Mouse (Mus musculus) hindbrain, embryonic 11.5 days (tissue): Measurements from ENCODE around the gene Itpr3. TPM values are rescaled to one million over a fixed set of nuclear protein-coding genes. Genes with fewer than 3 reads are reported as not detected.

Source experiments
- ATAC-seq: fragments of 200-750 bp; cut with Nextera tagmentation; 2 replicates; pipeline ENCODE4 v1.8.0; 2017; ENCODE audit warnings: mild to moderate bottlenecking, moderate TSS enrichment, moderate library complexity; ENCODE audit not compliant: low FRiP score
- DNase-seq: peaks from one replicate; pipeline ENCODE4 v3.0.0-alpha.2; 2015; ENCODE audit warnings: low spot score
- H3K27ac ChIP-seq: fragments of 300-500 bp; sonication (generic); 2 replicates; pipeline ENCODE4 v1.5.1; 2014; ENCODE audit warnings: mild to moderate bottlenecking, low read depth, low read length
- H3K27me3 ChIP-seq: fragments of 300-500 bp; sonication (generic); 2 replicates; pipeline ENCODE4 v1.6.1; 2014; ENCODE audit warnings: mild to moderate bottlenecking, low read length, moderate library complexity, mixed read lengths; ENCODE audit not compliant: control insufficient read depth, insufficient read depth
- H3K36me3 ChIP-seq: fragments of 300-500 bp; sonication (generic); 2 replicates; pipeline ENCODE4 v1.6.1; 2014; ENCODE audit warnings: mild to moderate bottlenecking, low read length, moderate library complexity, mixed read lengths; ENCODE audit not compliant: control insufficient read depth, insufficient read depth
- H3K4me1 ChIP-seq: fragments of 300-500 bp; sonication (generic); replicated peaks from 2 replicates; pipeline ENCODE4 v1.6.1; 2014; ENCODE audit warnings: low read length, mixed read lengths; ENCODE audit not compliant: control insufficient read depth, insufficient read depth
- H3K4me2 ChIP-seq: fragments of 300-500 bp; sonication (generic); replicated peaks from 2 replicates; pipeline ENCODE4 v1.6.1; 2014; ENCODE audit warnings: mild to moderate bottlenecking, low read depth, low read length
- H3K4me3 ChIP-seq: fragments of 300-500 bp; sonication (generic); 2 replicates; pipeline ENCODE4 v1.5.1; 2014; ENCODE audit warnings: low read depth, low read length
- H3K9ac ChIP-seq: fragments of 300-500 bp; sonication (generic); 2 replicates; pipeline ENCODE4 v1.6.1; 2014; ENCODE audit warnings: low read depth, low read length
- H3K9me3 ChIP-seq: fragments of 300-500 bp; sonication (generic); 2 replicates; pipeline ENCODE4 v1.6.1; 2016; ENCODE audit warnings: low read length; ENCODE audit not compliant: control insufficient read depth
- WGBS: fragments of 180-500 bp; shearing (Covaris S2); extraction: QIAGEN DNeasy Blood & Tissue Kit; methylation state at CpG from one replicate; pipeline ENCODE4 v1.1.7; 2014; 5-methylcytosine and 5-hydroxymethylcytosine counted together
- polyA plus RNA-seq: library from polyadenylated mRNA; unstranded; fragments of >200 nt; fragmentation: Nextera tagmentation; extraction: Ambion mirVana; gene quantifications from 2 replicates; pipeline ENCODE4 v1.2.1, GENCODE M21; 2014

Gene Itpr3
- polyA plus RNA-seq, 1 experiment from 2014 or later: 1.3 TPM

DNA sequence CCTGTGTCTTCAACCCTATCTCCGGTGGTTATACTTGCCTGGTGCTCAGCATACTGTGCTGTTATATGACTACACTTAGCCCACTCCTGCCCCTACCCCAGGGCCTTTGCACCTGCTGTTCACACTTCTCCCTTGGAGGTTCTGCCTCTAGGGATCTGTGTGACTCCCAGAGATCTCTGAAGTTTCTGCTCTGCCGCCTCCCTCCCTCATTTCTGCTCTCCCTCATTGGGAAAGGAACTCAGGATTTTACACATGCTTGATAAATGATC is 15.4 kb upstream of the Itpr3 start:
- Histone ChIP-seq H3K4me1 (peaks cover 8% of the 10 kb centered on the region), H3K27ac (no peak overlapping the region), H3K4me3 (no peak overlapping the region), H3K36me3 (no peaks in the 10 kb centered on the region), H3K9me3 (no peaks in the 10 kb centered on the region), H3K9ac (no peak overlapping the region), H3K4me2 (no peak overlapping the region), H3K27me3 (no peaks in the 10 kb centered on the region)
- no peak for DNase-seq
- WGBS: 97% methylated on average over 2 of the region's 2 CpGs
- ATAC-seq: no peak

DNA sequence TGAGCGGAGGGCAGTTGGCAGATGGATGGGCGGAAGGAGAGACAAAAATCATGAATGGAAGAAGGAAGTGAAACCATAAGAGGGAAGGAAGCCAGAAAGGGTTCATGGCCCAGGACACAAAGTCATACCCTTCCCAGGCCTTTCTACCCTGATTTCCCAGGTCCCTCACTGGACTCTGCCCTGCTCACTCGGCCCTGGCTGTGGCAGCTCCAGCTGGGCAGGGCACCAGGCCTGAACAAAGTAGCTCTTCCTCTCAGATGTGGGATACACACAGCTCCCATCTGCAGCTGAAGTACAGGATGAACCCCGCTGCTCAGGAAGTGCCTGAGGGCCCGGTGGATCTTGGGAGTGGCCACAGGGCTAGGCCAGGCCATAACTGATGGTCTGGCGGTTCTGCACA is 14.3 kb upstream of the Itpr3 start:
- Histone ChIP-seq H3K27ac (no peak overlapping the region), H3K9me3 (no peaks in the 10 kb centered on the region), H3K4me3 (no peak overlapping the region), H3K4me1 (peaks cover 8% of the 10 kb centered on the region), H3K36me3 (no peaks in the 10 kb centered on the region), H3K4me2 (no peak overlapping the region), H3K27me3 (no peaks in the 10 kb centered on the region), H3K9ac (no peak overlapping the region)
- ATAC-seq: no peak
- DNase-seq: no peak
- 68% methylated on average over 6 of the region's 6 CpGs for WGBS

DNA sequence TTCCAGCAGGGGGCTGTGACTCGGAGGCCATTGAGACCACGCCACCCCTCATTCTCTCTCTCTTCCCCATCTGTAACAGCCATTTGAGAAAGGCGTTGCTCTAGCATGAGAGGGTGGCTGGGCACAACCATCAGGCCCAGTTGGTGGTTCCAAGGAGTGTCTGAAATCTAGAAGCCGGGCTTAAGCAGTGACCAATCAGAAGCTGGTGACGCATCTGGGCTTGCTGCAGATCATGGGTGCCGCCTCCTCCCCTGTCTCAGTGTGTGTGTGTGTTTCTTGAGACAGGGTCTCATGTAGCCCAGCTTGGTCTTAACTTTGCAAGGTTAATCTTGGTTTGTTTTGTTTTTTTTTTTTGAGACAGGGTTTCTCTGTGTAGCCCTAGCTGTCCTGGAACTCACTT is 11.9 kb upstream of the Itpr3 start:
- DNase-seq (no peak), ATAC-seq (no peak)
- no peaks in the 10 kb centered on the region for H3K36me3 ChIP-seq
- no peak overlapping the region for H3K4me3 ChIP-seq
- no peak overlapping the region for H3K9ac ChIP-seq
- no peaks in the 10 kb centered on the region for H3K9me3 ChIP-seq
- peaks cover 6% of the 10 kb centered on the region for H3K4me1 ChIP-seq
- no peaks in the 10 kb centered on the region for H3K27me3 ChIP-seq
- no peak overlapping the region for H3K27ac ChIP-seq
- WGBS: 88% methylated on average over 6 of the region's 6 CpGs
- H3K4me2 ChIP-seq: no peak overlapping the region

DNA sequence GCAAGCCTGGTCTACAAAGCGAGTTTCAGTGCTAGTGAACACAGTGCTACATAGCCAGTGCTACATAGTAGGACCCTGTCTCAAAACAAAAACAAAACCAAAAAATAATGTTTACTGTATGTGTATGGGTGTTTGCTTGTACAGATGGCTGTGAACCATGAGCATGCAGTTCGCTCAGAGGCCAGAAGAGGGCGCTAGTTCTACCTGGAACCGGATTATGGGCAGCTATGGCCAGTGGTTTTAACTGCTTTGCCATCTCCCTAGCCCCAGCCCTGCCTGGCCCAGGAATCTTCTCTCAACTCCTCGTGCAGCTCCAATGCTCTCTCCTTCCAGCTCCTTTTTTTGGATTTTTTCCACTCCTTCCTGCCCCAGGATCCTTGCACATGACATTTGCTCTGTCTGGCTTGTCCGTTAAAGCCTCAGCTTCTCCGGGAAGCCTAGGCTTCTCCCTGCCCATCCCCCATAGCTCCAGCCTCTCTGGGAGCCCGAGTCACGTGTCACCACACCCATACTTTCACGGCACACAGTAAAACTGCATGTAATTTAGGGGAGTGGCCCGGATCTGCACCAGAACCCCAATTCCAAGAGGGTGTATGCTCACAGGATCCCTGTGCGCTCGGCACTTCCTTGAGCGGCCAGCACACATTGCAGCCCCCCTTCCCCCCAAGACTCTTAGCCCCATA is 9.2 kb upstream of the Itpr3 start:
- no peaks in the 10 kb centered on the region for H3K9me3 ChIP-seq
- no peaks in the 10 kb centered on the region for H3K36me3 ChIP-seq
- WGBS: 81% methylated on average over 14 of the region's 14 CpGs
- no peak overlapping the region for H3K4me2 ChIP-seq
- H3K9ac ChIP-seq: no peak overlapping the region
- no peaks in the 10 kb centered on the region for H3K27me3 ChIP-seq
- H3K4me3 ChIP-seq: no peak overlapping the region
- H3K27ac ChIP-seq: no peak overlapping the region
- no peaks in the 10 kb centered on the region for H3K4me1 ChIP-seq
- no peak for DNase-seq
- ATAC-seq: no peak

DNA sequence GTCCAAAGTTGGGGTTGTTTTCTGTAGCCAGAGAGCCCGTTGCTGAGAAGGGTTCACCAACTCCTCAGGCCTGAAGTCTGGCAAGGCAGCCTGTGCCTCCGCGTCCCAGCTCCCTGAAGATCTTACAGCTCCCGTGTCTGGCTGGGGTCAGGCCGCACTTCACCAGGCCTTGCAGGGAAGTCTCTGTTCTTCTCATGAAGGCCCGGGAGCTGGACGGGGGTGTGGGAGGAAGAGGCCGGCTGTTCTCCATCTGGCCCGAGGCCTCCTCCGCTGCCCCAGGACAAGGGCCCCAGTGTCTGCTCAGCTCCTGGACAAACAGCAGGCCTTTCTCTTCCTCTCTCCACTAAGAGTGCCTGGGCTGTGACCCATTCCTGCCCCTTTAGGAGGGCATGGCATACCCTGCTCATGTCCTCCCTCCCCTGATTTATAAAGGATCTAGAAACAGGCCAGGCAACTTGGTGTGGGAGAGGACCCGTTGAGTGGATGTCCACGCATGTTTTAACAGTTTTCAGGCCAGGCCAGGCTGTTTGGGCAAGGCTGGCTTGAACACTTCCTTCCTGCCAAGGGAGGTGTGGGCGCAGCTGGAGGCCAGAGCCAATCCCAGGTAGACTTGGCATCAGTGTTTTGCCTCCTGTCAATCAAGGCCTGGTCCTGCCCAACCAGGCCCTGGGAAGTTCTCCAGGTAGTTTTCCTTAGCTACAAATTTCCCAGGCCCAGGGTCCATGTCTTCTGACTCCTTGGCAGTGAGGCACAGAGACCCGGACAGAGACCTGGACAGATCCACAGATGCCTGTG is 8.5 kb upstream of the Itpr3 start:
- H3K4me2 ChIP-seq: no peak overlapping the region
- WGBS: 68% methylated on average over 14 of the region's 14 CpGs
- H3K4me1 ChIP-seq: no peaks in the 10 kb centered on the region
- ATAC-seq: no peak
- no peak overlapping the region for H3K27ac ChIP-seq
- H3K27me3 ChIP-seq: no peaks in the 10 kb centered on the region
- no peaks in the 10 kb centered on the region for H3K9me3 ChIP-seq
- H3K4me3 ChIP-seq: no peak overlapping the region
- H3K9ac ChIP-seq: no peak overlapping the region
- no peak for DNase-seq
- H3K36me3 ChIP-seq: no peaks in the 10 kb centered on the region

DNA sequence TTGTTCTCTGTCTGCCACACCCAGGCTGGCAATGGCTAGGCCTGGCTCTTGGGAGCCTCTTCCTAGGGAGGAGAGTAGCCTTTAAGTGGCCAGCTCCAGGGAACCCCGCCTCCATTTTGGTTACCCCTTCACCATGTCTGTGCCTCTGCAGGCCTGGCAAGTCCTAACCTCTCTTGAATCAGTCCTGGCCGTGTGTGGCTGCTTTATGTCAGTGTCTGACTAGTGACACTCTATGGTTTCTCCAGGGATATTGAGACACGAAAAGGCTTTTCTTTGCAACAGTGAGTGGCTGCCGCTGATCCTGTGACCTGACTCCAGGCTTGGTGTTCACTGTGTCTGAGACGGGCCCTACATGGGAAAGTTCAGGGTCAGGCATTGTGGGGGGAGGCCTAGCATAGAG is 6.3 kb upstream of the Itpr3 start:
- no peak for ATAC-seq
- H3K9ac ChIP-seq: no peak overlapping the region

DNA sequence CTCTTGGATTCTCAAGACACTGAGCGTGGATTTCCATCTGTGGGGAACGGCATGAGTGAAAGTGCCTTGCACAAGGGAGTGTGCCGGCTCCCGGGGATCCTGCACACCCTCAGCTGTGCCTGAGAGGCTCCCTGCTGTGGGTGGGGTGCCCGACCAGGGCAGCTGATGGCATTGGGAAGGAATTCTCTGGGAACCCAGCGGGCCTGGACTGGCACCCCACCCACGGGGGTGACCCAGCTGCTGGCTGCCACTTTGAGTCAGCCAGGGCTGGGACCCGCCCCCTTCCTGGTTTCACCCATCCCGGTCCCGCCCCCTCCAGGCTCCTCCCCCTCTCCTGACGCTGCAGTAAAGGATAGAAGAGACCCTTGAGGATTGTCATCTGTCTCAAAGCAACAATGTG is 5.6 kb upstream of the Itpr3 start:
- Histone ChIP-seq H3K4me2 (no peak overlapping the region), H3K27me3 (peaks cover 6% of the 10 kb centered on the region), H3K27ac (no peak overlapping the region), H3K36me3 (no peaks in the 10 kb centered on the region), H3K9ac (no peak overlapping the region), H3K4me1 (no peaks in the 10 kb centered on the region), H3K9me3 (no peaks in the 10 kb centered on the region), H3K4me3 (no peak overlapping the region)
- DNase-seq: no peak
- WGBS: 44% methylated on average over 11 of the region's 11 CpGs
- no peak for ATAC-seq

More for the DNA sequence above, 6.3 kb upstream of the Itpr3 start:
- no peak overlapping the region for H3K27ac ChIP-seq
- H3K4me3 ChIP-seq: no peak overlapping the region
- no peaks in the 10 kb centered on the region for H3K9me3 ChIP-seq
- H3K27me3 ChIP-seq: no peaks in the 10 kb centered on the region
- H3K4me2 ChIP-seq: no peak overlapping the region
- H3K36me3 ChIP-seq: no peaks in the 10 kb centered on the region
- WGBS: 68% methylated on average over 5 of the region's 5 CpGs
- no peaks in the 10 kb centered on the region for H3K4me1 ChIP-seq
- DNase-seq: no peak

DNA sequence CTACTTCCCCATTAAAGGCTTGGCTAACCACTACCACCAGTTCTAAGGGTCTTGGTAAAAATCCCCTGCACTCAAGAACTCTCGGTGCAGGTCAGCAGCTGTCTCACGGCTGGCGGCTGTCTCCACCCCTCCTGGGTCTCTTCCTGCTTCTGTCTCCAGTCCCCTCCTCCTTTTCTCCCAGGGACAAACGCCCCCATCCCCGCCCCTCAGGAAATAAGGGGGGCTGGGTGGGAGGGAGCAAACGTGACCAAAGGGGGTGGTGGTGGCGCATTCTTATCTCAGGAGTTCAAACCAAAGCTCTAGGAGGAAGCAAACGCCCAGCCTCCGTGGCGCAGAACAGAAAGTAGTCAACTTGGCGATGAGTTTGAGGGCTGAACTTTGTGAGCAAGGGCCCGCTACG is 934 bp upstream of the Itpr3 start:
- Histone ChIP-seq H3K4me3 (0 out of 2 replicates have a peak overlapping the region, but pooled peaks have one; percentile 6), H3K27ac (no peak overlapping the region), H3K4me1 (no peaks in the 10 kb centered on the region; the same call in 1 of the 2 replicates), H3K27me3 (peaks cover 32% of the 10 kb centered on the region), H3K9me3 (no peaks in the 10 kb centered on the region), H3K9ac (no peak overlapping the region), H3K4me2 (peak overlapping the region; percentile 83), H3K36me3 (no peaks in the 10 kb centered on the region)
- WGBS: under 1% methylated on average over 13 of the region's 13 CpGs
- ATAC-seq: no peak
- DNase-seq: peak; percentile 65

DNA sequence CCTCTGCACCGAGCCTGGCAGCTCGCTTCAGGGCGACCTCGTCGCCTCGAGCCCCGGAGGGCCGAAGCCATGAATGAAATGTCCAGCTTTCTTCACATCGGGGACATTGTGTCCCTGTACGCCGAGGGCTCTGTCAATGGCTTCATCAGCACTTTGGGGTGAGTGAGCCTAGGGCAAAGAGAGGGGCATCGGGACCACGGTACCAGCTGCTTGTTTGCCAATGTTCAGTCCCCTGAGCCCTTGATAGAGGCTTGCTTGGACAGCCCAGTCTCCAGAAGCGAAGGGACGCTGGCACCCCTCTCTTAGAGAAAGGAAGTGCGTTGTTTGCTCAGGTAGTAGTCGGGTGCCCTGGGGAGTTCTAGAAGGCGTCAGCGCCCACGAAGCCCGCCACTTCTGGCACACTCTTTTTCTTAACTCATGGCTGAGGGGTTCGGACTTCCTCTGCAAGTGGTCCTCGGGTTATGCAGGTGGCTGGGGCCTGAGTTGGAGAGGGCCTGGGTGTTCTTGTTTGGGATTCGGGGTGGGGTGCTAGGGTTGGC is 482 bp downstream of the Itpr3 start:
- H3K9me3 ChIP-seq: no peaks in the 10 kb centered on the region
- H3K36me3 ChIP-seq: no peaks in the 10 kb centered on the region
- H3K27ac ChIP-seq: no peak overlapping the region
- H3K9ac ChIP-seq: peak overlapping the region; percentile 49; the same call in 1 of the 2 replicates
- DNase-seq (no peak), ATAC-seq (no peak)
- 3% methylated on average over 24 of the region's 24 CpGs for WGBS
- H3K4me3 ChIP-seq: peak overlapping the region; percentile 44
- no peaks in the 10 kb centered on the region; the same call in 1 of the 2 replicates for H3K4me1 ChIP-seq
- peaks cover 32% of the 10 kb centered on the region for H3K27me3 ChIP-seq
- peak overlapping the region; percentile 83 for H3K4me2 ChIP-seq
